Mouse (Mus musculus) stomach, embryonic 16.5 days (tissue): ENCODE data around the gene Mapk1ip1l. TPM values are rescaled to one million over a fixed set of nuclear protein-coding genes. Genes with fewer than 3 reads are reported as not detected.
A peak's percentile ranks its signal among the peaks of the same experiment; 100 is the strongest.

Experiments used
- ATAC-seq: fragments of 200-750 bp; cut with Nextera tagmentation; 2 replicates; pipeline ENCODE4 v1.8.0; 2017; ENCODE audit warnings: moderate number of reproducible peaks, moderate TSS enrichment; ENCODE audit not compliant: insufficient read depth, low FRiP score
- H3K27ac ChIP-seq: fragments of 300-500 bp; sonication (generic); 2 replicates; pipeline ENCODE4 v1.5.1; 2014; ENCODE audit warnings: low read length
- H3K27me3 ChIP-seq: fragments of 300-500 bp; sonication (generic); 2 replicates; pipeline ENCODE4 v1.6.1; 2014; ENCODE audit warnings: low read length, control low read depth, mixed read lengths; ENCODE audit not compliant: control insufficient read depth, insufficient read depth
- H3K36me3 ChIP-seq: fragments of 300-500 bp; sonication (generic); 2 replicates; pipeline ENCODE4 v1.6.1; 2014; ENCODE audit warnings: low read length; ENCODE audit not compliant: control insufficient read depth, insufficient read depth
- H3K4me1 ChIP-seq: fragments of 300-500 bp; sonication (generic); 2 replicates; pipeline ENCODE4 v1.6.1; 2014; ENCODE audit warnings: low read length, control low read depth, mixed read lengths; ENCODE audit not compliant: control insufficient read depth, insufficient read depth
- H3K4me2 ChIP-seq: fragments of 300-500 bp; sonication (generic); 2 replicates; pipeline ENCODE4 v1.6.1; 2014; ENCODE audit warnings: low read depth, low read length, mixed read lengths
- H3K4me3 ChIP-seq: fragments of 300-500 bp; sonication (generic); replicated peaks from 2 replicates; pipeline ENCODE4 v1.5.1; 2014; ENCODE audit warnings: mild to moderate bottlenecking, low read length
- H3K9ac ChIP-seq: fragments of 300-500 bp; sonication (generic); 2 replicates; pipeline ENCODE4 v1.6.1; 2014; ENCODE audit warnings: low read length
- H3K9me3 ChIP-seq: fragments of 300-500 bp; sonication (generic); replicated peaks from 2 replicates; pipeline ENCODE4 v1.6.1; 2016; ENCODE audit warnings: low read length, control low read depth; ENCODE audit not compliant: control insufficient read depth
- WGBS: fragments of 180-500 bp; shearing (Covaris S2); extraction: QIAGEN DNeasy Blood & Tissue Kit; methylation state at CpG from one replicate; pipeline ENCODE4 v1.1.7; 2014; 5-methylcytosine and 5-hydroxymethylcytosine counted together
- polyA plus RNA-seq: library from polyadenylated mRNA; unstranded; fragments of >200 nt; fragmentation: Nextera tagmentation; extraction: Ambion mirVana; gene quantifications from 2 replicates; pipeline ENCODE4 v1.2.1, GENCODE M21; 2015

Gene Mapk1ip1l
- polyA plus RNA-seq, 1 experiment from 2014 or later = 61.0 TPM

GRCm38 (mm10) chr14:47359610-47360009 is 61.5 kb downstream of the Mapk1ip1l start:
- no peak overlapping the region for H3K9ac ChIP-seq
- H3K36me3 ChIP-seq = no peaks in the 10 kb centered on the region
- no peaks in the 10 kb centered on the region for H3K9me3 ChIP-seq
- no peak overlapping the region for H3K4me2 ChIP-seq
- no peaks in the 10 kb centered on the region for H3K4me1 ChIP-seq
- no peak overlapping the region for H3K4me3 ChIP-seq
- WGBS = 45% methylated on average over 3 of the region's 3 CpGs
- no peaks in the 10 kb centered on the region for H3K27me3 ChIP-seq
- no peak overlapping the region for H3K27ac ChIP-seq
- ATAC-seq = no peak

- H3K9me3 ChIP-seq = no peaks in the 10 kb centered on the region
- WGBS = 76% methylated on average over 2 of the region's 2 CpGs
- no peaks in the 10 kb centered on the region for H3K36me3 ChIP-seq
- H3K4me3 ChIP-seq = no peak overlapping the region
- ATAC-seq = no peak
- no peak overlapping the region for H3K4me2 ChIP-seq
- H3K9ac ChIP-seq = no peak overlapping the region
- no peaks in the 10 kb centered on the region for H3K27me3 ChIP-seq
- H3K27ac ChIP-seq = no peak overlapping the region
- peaks cover 3% of the 10 kb centered on the region; the same call in 1 of the 2 replicates for H3K4me1 ChIP-seq
Observed at GRCm38 (mm10) chr14:47361418-47361817, 63.4 kb downstream of the Mapk1ip1l start.

GRCm38 (mm10) chr14:47361899-47362298 is 63.8 kb downstream of the Mapk1ip1l start:
- no peaks in the 10 kb centered on the region for H3K9me3 ChIP-seq
- no peak for ATAC-seq
- no peak overlapping the region for H3K9ac ChIP-seq
- peaks cover 5% of the 10 kb centered on the region; the same call in 1 of the 2 replicates for H3K4me1 ChIP-seq
- H3K4me2 ChIP-seq = no peak overlapping the region
- no peaks in the 10 kb centered on the region for H3K36me3 ChIP-seq
- no peak overlapping the region for H3K4me3 ChIP-seq
- no peak overlapping the region for H3K27ac ChIP-seq
- H3K27me3 ChIP-seq = no peaks in the 10 kb centered on the region
- 71% methylated on average over 9 of the region's 9 CpGs for WGBS

- Histone ChIP-seq H3K27ac (peak overlapping the region; percentile 84), H3K4me3 (no peak overlapping the region)
Observed at GRCm38 (mm10) chr14:47364742-47365449, 66.8 kb downstream of the Mapk1ip1l start.

GRCm38 (mm10) chr14:47366881-47367321 is 68.8 kb downstream of the Mapk1ip1l start:
- H3K27ac ChIP-seq = peak overlapping the region; percentile 88
- no peak overlapping the region for H3K9ac ChIP-seq
- no peaks in the 10 kb centered on the region for H3K9me3 ChIP-seq
- H3K36me3 ChIP-seq = no peaks in the 10 kb centered on the region
- H3K27me3 ChIP-seq = no peaks in the 10 kb centered on the region
- 28% methylated on average over 7 of the region's 7 CpGs for WGBS
- peak overlapping the region; percentile 30 for H3K4me2 ChIP-seq
- peaks cover 19% of the 10 kb centered on the region for H3K4me1 ChIP-seq
- H3K4me3 ChIP-seq = no peak overlapping the region
- ATAC-seq = peak; percentile 75

More at GRCm38 (mm10) chr14:47364742-47365449, 66.8 kb downstream of the Mapk1ip1l start:
- ATAC-seq = peak; percentile 51; the same call in 1 of the 2 replicates
- Histone ChIP-seq H3K4me1 (peaks cover 11% of the 10 kb centered on the region), H3K36me3 (no peaks in the 10 kb centered on the region), H3K9me3 (no peaks in the 10 kb centered on the region), H3K4me2 (peak overlapping the region; percentile 42), H3K9ac (no peak overlapping the region), H3K27me3 (no peaks in the 10 kb centered on the region)
- WGBS = 31% methylated on average over 21 of the region's 21 CpGs

- peak within 1 kb of the TSS; percentile 3; the same call in 1 of the 2 replicates for H3K9ac ChIP-seq
- H3K27ac ChIP-seq = peak within 1 kb of the TSS; percentile 88
- H3K36me3 ChIP-seq = no peaks in the 10 kb centered on the region
- no peak within 1 kb of the TSS for H3K4me3 ChIP-seq
- peak within 1 kb of the TSS; percentile 30 for H3K4me2 ChIP-seq
- peak; percentile 54; the same call in 1 of the 2 replicates for ATAC-seq
- peaks cover 19% of the 10 kb centered on the region for H3K4me1 ChIP-seq
- no peaks in the 10 kb centered on the region for H3K27me3 ChIP-seq
- WGBS = 33% methylated on average over 9 of the region's 9 CpGs
- no peaks in the 10 kb centered on the region for H3K9me3 ChIP-seq
Observed at GRCm38 (mm10) chr14:47367461-47367860, 69.4 kb downstream of the Mapk1ip1l start, which contains the start of gene Lgals3. Gene Lgals3, plus strand, starts transcription at chr14:47367751.

- no peak overlapping the region for H3K4me3 ChIP-seq
- no peak overlapping the region for H3K9ac ChIP-seq
- no peaks in the 10 kb centered on the region for H3K9me3 ChIP-seq
- ATAC-seq = no peak
- H3K4me2 ChIP-seq = no peak overlapping the region
- no peak overlapping the region for H3K27ac ChIP-seq
- peaks cover 11% of the 10 kb centered on the region for H3K27me3 ChIP-seq
- H3K4me1 ChIP-seq = peaks cover 28% of the 10 kb centered on the region
- WGBS = 83% methylated on average over 5 of the region's 5 CpGs
- H3K36me3 ChIP-seq = no peaks in the 10 kb centered on the region
Observed at GRCm38 (mm10) chr14:47369741-47370140, 71.7 kb downstream of the Mapk1ip1l start.

- no peak overlapping the region for H3K4me2 ChIP-seq
- 80% methylated on average over 3 of the region's 3 CpGs for WGBS
- no peak overlapping the region for H3K9ac ChIP-seq
- no peak for ATAC-seq
- peaks cover 28% of the 10 kb centered on the region for H3K4me1 ChIP-seq
- H3K27me3 ChIP-seq = peaks cover 11% of the 10 kb centered on the region
- H3K36me3 ChIP-seq = no peaks in the 10 kb centered on the region
- no peaks in the 10 kb centered on the region for H3K9me3 ChIP-seq
- H3K4me3 ChIP-seq = no peak overlapping the region
- no peak overlapping the region for H3K27ac ChIP-seq
Observed at GRCm38 (mm10) chr14:47370790-47371189, 72.7 kb downstream of the Mapk1ip1l start.

GRCm38 (mm10) chr14:47371689-47372088 is 73.6 kb downstream of the Mapk1ip1l start:
- no peak overlapping the region for H3K9ac ChIP-seq
- peaks cover 23% of the 10 kb centered on the region for H3K4me1 ChIP-seq
- peaks cover 11% of the 10 kb centered on the region for H3K27me3 ChIP-seq
- no peaks in the 10 kb centered on the region for H3K36me3 ChIP-seq
- ATAC-seq = peak; percentile 62; the same call in 1 of the 2 replicates
- H3K4me2 ChIP-seq = no peak overlapping the region
- no peak overlapping the region for H3K4me3 ChIP-seq
- no peaks in the 10 kb centered on the region for H3K9me3 ChIP-seq
- WGBS = 48% methylated on average over 6 of the region's 6 CpGs
- H3K27ac ChIP-seq = peak overlapping the region; percentile 31; the same call in 1 of the 2 replicates
